Comparison of ENCODE assay signal across 12 mouse cellular contexts in the genomic region with DNA sequence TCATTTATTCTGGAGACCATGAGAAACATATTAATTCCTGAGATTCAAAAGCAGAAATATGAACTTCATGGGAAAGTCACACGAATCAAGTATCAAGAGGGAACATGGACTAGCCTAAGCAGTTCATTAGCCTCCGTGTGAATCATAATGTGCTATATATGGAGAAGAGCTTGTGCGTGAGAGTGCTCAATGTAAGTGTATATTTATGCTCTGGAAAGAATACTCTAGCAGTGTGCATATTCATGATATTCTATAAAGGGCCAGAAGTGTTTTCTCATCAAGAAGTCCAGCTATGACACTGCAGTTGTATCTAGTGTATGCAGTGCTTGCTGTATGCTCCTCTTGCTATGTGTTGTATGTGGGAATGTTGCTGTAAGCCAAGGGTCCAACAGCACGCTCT.
"Had no signal": no experiment of that assay in that cellular context is flagged by ENCODE, and none has a peak within 500 bp of the region (broad histone marks: within the 10 kb centered on the region; RNA-seq: fewer than 3 reads in every experiment).

No protein-coding gene starts in this region.

- DNase-seq: retina, postnatal 1 day; right cerebral cortex, adult 18-20 months; right cerebral cortex, postnatal 14 days; right cerebral cortex, postnatal 25 days; right cerebral cortex, postnatal 4 days; spleen, adult 18-20 months; thymus, adult 18-20 months; thymus, adult 2 months; thymus, postnatal 14 days; thymus, postnatal 25 days; thymus, postnatal 36 days; thymus, postnatal 4 days had no signal
